Mouse (Mus musculus) thymus, postnatal 10 days (tissue): ENCODE results near the gene Zc3h7a.

Source experiments
- DNase-seq, 2 experiments: peaks; one replicate each; pipeline ENCODE4 v3.0.0; 2021; ENCODE audit warnings: low spot score in 2 of 2

Gene Zc3h7a

GRCm38 (mm10) chr16:11143706-11144483 is 32.3 kb downstream of the Zc3h7a start:
- peak; percentile 100 for DNase-seq

- DNase-seq, result peak; percentile 98 to 99
These were observed 41.5 kb downstream of the Zc3h7a start, which contains the start of gene Txndc11 for GRCm38 (mm10) chr16:11134348-11135344. Gene Txndc11 (minus strand): TSS chr16:11134650.

GRCm38 (mm10) chr16:11133476-11134347 is 42.5 kb downstream of the Zc3h7a start:
- DNase-seq, result no peak

GRCm38 (mm10) chr16:11132839-11133238 is 43.4 kb downstream of the Zc3h7a start:
- DNase-seq, result no peak

GRCm38 (mm10) chr16:11128301-11128700 is 47.9 kb downstream of the Zc3h7a start:
- DNase-seq, result no peak

- DNase-seq, result no peak
These were observed 50.8 kb downstream of the Zc3h7a start for GRCm38 (mm10) chr16:11125371-11125770.

- no peak for DNase-seq
These were observed 52.1 kb downstream of the Zc3h7a start for GRCm38 (mm10) chr16:11124110-11124509.

- no peak for DNase-seq
These were observed 53.6 kb downstream of the Zc3h7a start for GRCm38 (mm10) chr16:11122625-11123024.

GRCm38 (mm10) chr16:11109198-11109740 is 66.9 kb downstream of the Zc3h7a start:
- peak in 1 of 2 experiments; percentile 12 for DNase-seq

- DNase-seq, result no peak
These were observed 71.3 kb downstream of the Zc3h7a start for GRCm38 (mm10) chr16:11104905-11105304.

GRCm38 (mm10) chr16:11097301-11097700 is 78.9 kb downstream of the Zc3h7a start:
- no peak for DNase-seq

- no peak for DNase-seq
These were observed 82.3 kb downstream of the Zc3h7a start for GRCm38 (mm10) chr16:11093717-11094386.

GRCm38 (mm10) chr16:11092523-11092922 is 83.7 kb downstream of the Zc3h7a start:
- DNase-seq, result no peak

GRCm38 (mm10) chr16:11092061-11092460 is 84.1 kb downstream of the Zc3h7a start:
- no peak for DNase-seq

GRCm38 (mm10) chr16:11090836-11091570 is 85.2 kb downstream of the Zc3h7a start:
- DNase-seq, result no peak

- no peak for DNase-seq
These were observed 89.2 kb downstream of the Zc3h7a start for GRCm38 (mm10) chr16:11086856-11087588.
